Mouse (Mus musculus): Measurements from ENCODE around the gene Lrrc15. TPM values are rescaled to one million over a fixed set of nuclear protein-coding genes. Genes with fewer than 3 reads are reported as not detected.

The Lrrc15 gene
- under 1 TPM; 0.04 to 0.27 TPM for polyA plus RNA-seq (2017; shearing (Covaris generic))

DNA sequence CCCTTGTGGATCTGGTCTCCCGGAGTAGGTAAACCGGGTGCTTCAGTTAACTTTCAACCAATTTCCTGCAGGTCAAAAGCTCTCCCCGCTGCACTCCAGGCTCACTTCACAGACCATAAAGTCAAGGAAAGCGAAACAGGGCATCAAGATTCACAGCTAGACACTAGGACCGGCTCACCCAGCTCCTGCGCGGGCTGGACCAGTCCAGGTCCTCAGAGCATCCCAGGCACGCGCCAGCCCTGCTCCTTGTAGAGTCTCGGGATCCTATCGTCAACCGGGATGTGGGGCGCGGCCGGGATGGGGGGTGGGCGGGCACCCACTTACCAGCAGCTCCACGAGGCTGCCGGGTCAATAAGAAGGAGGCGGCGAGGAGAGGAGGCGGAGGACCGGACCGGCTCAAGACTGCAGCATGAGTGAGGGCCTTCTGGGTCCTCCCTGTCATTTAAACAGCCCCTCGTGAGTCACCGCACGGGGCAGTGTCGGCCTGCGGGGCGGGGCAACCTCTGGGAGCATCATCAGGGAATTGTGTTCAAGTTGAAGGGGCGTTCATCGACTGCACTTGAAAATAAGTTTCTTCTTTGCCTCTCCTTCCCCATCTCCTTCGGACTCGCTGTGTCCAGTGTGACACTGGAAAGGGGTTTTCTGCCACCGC, at the start of gene Lrrc15:
Gene Lrrc15, minus strand, starts transcription at position 413 of the 652 bp plus-strand sequence.

DNA sequence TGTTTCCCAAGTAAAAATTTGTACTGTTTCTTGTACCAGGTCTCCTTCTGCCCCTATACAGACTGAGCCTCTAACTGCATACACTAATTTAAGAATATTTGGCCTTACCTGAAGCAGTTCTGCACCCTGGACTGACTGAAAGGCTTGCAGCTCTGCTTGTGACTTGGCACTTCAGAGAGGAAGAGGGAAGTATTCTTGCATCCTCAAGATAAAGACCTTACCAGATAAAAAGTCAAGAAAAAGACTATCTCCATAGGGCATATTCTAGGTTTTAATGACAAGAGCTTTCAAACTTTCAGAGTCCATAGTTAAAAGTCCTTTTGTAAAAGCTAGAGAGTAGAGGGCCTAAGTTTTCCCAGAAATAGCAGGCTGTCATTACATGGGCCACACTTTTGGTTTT, 27.6 kb upstream of the Lrrc15 start, which contains the start of gene Gp5:
Gene Gp5, minus strand, starts transcription at position 133 of the 400 bp plus-strand sequence.

DNA sequence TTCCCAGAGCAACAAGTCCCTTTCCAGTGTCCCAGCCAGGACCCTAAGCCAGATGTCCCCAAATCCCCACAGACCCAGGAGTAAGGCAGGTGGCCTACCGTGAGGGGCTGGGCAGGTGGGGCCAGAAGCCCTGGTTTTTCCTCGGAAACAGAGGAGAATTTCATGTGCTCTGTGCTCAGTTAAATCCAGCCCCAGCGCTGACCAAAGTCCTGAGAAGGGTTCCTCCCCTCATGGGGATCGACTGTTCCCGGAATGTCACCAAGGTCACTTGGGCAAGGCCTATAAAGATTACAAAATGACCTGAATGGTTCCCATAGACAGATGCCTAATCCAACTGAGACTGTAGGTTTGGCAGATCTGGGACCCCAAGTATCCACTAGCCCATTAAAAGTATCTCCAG, 15.7 kb downstream of the Lrrc15 start, which contains the start of gene Cpn2:
Gene Cpn2, minus strand, starts transcription at position 141 of the 400 bp plus-strand sequence.

Other genes starting within 250 kb of the Lrrc15 start
- under 1 TPM in 1 of 2 experiments, not detected in 1; 0.68 TPM for gene Hes1, start 218.9 kb downstream of the Lrrc15 start, polyA plus RNA-seq (2017; shearing (Covaris generic))
- under 1 TPM; 0.07 to 0.69 TPM for gene Cpn2, start 15.8 kb downstream of the Lrrc15 start, polyA plus RNA-seq (2017; shearing (Covaris generic))
- 1 to 10 TPM in 1 of 2 experiments, under 1 TPM in 1; 0.35 to 3.1 TPM for gene Gp5, start 27.5 kb upstream of the Lrrc15 start, polyA plus RNA-seq (2017; shearing (Covaris generic))
- gene Atp13a3, start 122.7 kb upstream of the Lrrc15 start, polyA plus RNA-seq (2017; shearing (Covaris generic)) = 10 to 100 TPM; 37.9 to 47.6 TPM